Mouse (Mus musculus): ENCODE measurements around the gene Mapk1ip1. TPM values are rescaled to one million over a fixed set of nuclear protein-coding genes. Genes with fewer than 3 reads are reported as not detected.
A peak's percentile ranks its signal among the peaks of the same experiment; 100 is the strongest.

Gene Mapk1ip1
- total RNA-seq (2021) (10 to 100 TPM; 19.9 to 30.5 TPM), polyA plus RNA-seq (2012; rRNA removed) (70.2 and 70.3 TPM in 2 replicates)
- long read RNA-seq, transcript Mapk1ip1-201 (2 exons, 1,502 nt), result major isoform, 7 of 12 reads
- long read RNA-seq, partial matches to known transcripts, result 0 of 12 reads
- long read RNA-seq, other reads (novel, unspliced or antisense), result 4 of 12 reads

DNA sequence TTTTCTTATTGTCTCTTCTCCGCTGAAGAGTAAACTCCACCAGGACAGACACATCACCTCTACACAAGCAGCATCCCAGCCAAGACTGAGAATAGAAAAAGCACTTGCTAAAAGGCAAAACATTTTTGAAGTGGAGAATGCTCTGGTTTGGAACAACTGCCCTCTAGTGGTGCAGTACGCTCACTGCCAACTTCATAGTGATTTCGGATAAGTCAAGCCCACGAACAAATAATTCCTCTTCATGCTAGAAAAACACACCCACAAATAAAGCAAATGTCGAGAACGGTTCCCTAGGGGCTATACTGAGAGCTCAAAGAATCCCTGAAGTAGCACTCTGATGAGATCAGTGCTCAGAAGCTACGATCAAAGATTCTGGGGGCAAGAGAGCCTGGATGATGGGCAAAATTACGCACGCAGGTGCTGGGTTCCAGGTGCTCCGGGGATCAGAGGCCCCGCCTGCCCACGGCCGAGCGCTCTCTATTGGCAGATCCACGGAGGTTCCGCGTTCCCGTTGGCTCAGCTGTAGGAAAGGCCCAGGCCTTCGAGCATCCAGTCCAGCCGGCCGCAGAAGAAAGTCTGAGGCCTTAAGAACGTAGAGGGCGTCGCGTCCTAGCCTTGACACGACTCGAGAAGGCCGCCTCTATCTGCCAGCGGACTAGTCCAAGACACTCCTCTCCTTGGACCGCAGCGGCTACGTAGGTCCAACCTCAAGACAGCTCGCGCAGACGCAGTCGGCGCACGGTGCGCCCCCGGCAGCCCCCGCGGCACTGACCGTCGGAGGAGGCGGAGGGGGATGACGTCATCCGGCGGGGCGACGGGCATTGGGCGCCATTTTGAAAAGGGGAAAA, at the start of gene Mapk1ip1, which contains the start of gene Ppp2r2d:
TSS of gene Mapk1ip1 (minus strand) at position 730 of the 848 bp plus-strand sequence.
TSS of gene Ppp2r2d (plus strand) at position 536 of the 848 bp plus-strand sequence.
- DNase-seq, result peak; percentile 97

- DNase-seq, result no peak
Measured at GRCm38 (mm10) chr7:138885365-138886289, 39.6 kb upstream of the Mapk1ip1 start.

DNA sequence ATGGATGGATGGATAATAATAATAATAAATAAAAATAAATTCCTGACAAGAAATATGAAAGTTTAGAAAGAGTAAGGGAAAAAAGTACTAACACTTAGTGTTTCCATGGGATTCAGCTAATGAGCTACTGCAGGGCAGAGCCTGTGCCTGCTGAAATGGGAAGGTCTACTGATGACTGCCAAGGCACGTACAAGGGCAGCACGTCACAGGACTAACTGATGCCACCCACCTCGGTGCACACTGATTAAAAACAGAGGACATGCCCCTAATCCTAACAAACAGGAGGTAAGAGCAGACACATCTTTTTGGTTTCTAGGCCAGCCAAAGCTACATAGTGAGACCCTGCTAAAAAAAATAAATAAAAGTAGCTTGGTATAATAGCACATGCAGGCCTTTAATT, 37.7 kb upstream of the Mapk1ip1 start:
- no peak for DNase-seq

DNA sequence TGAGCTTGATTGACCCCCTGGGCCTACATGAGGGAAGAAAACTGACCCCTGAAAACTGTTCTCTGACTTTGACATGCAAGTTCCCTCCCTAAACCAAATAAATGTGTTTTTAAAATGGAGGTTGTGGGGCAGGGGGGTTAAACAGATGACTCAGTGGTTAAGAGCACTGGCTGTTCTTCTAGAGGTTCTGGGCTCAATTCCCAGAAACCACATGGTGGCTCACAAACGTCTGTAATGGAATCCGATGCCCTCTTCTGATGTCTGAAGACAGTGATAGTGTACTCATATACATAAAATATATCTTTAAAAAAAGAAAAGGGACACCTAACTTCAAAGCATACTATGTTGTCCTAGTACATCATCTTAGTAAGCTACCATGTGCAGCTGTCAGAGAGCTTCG, 29.0 kb upstream of the Mapk1ip1 start:
- no peak for DNase-seq

DNA sequence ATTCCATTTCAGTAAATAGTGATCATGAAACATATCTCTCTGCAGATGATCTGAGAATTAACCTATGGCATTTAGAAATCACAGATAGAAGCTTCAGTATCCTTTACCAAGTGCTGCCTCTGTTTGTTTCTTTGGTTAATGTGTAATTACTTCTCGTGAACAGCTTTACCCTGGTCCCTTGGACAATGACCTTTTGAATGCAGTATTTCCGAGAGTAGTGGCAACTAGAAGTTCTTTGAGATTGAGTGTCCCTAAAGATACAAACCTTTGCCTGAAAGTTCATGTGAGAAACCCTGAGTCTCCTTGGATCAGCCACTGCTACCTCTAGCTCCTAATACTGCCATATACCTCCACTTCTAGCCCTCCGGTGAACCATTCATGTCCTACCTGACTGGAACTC, 26.9 kb upstream of the Mapk1ip1 start:
- no peak for DNase-seq

DNA sequence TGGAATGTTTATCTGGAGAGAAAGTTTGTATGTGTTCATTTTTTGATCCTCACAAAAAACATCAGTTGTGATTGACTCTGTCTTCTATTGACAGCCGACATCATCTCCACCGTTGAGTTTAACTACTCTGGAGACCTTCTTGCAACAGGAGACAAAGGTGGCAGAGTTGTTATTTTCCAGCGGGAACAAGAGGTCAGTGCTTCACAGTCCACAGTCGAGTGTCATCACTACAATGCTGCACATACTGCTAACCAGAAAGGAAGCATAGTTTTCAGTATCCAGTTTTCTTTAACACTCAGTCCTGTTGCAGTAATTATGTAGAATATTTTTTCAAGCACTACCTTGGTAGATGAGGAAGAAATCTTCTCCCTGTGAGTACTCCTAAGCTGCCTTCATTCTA, 22.2 kb upstream of the Mapk1ip1 start:
- DNase-seq, result no peak

DNA sequence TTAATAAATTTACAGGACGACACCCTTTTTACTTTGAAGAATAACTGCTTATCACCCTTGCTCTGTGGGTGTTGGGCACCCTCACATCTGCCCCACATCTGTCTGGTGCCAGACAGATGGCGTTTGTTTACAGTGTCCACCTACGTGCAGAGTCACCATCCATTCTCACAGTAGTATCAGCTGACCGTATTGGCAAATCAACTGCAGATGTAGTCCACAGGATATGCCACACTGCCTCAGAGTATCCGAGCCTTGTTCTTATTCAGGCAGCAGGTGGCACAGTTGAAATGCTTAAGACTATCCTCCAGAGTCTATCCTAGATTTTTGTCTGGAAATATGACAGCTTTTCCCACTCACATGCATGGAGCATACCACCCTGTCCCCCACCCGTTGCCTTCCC, 21.2 kb upstream of the Mapk1ip1 start:
- DNase-seq, result no peak

- DNase-seq, result no peak
Measured at GRCm38 (mm10) chr7:138864776-138865175, 18.7 kb upstream of the Mapk1ip1 start.

DNA sequence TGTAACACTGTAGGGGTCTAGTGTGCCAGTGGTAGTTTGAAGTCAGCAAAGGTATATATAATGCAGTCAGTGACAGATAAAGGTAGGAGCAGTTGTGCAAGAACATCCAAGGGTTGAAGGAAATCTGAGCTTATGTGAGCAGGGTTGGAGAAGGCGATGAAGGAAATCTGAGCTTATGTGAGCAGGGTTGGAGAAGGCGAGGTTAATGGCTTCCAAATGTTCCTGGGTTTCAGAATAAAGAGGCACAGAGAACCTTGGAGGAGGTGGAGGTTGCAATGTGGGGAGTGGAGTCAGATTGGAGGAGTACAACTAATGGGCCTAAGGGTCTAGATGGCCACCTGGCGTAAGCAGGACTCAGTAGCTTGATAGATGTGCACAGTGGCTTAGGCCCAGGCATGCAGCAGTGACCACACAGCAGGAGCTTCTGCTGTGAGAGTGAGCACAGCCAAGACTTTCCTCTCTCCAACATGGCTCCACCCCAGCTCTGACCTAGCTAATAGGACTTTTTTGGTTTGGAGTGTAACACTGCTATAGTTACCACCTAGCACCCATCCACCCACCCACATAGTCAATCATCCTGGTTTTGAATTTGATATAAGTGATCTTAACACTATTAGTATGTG, 18.0 kb upstream of the Mapk1ip1 start:
- DNase-seq, result no peak

GRCm38 (mm10) chr7:138856670-138857069, 10.6 kb upstream of the Mapk1ip1 start:
- DNase-seq, result peak; percentile 60

DNA sequence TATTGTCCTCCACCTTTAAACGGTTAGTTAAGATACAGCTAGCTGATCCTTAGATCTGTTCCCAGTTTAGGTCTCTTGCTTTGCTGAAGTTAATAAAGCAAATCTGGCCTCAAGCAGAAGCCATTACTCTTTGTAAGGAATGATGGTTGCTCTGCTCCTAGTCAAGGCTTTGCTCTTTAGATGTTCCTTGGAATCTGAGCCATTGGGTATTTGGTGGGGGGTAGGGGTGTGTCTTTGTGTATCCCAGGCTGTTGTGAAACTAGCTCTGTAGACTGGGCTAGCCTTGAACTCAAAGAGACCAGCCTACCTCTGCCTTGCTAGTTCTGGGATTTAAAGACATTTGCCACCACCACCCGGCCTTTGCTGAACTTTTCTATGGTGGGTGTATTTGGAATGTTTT, 8.1 kb upstream of the Mapk1ip1 start:
- DNase-seq, result no peak

GRCm38 (mm10) chr7:138853417-138854031, 7.5 kb upstream of the Mapk1ip1 start:
- DNase-seq, result peak; percentile 17

GRCm38 (mm10) chr7:138850083-138850482, 4.0 kb upstream of the Mapk1ip1 start:
- no peak for DNase-seq

DNA sequence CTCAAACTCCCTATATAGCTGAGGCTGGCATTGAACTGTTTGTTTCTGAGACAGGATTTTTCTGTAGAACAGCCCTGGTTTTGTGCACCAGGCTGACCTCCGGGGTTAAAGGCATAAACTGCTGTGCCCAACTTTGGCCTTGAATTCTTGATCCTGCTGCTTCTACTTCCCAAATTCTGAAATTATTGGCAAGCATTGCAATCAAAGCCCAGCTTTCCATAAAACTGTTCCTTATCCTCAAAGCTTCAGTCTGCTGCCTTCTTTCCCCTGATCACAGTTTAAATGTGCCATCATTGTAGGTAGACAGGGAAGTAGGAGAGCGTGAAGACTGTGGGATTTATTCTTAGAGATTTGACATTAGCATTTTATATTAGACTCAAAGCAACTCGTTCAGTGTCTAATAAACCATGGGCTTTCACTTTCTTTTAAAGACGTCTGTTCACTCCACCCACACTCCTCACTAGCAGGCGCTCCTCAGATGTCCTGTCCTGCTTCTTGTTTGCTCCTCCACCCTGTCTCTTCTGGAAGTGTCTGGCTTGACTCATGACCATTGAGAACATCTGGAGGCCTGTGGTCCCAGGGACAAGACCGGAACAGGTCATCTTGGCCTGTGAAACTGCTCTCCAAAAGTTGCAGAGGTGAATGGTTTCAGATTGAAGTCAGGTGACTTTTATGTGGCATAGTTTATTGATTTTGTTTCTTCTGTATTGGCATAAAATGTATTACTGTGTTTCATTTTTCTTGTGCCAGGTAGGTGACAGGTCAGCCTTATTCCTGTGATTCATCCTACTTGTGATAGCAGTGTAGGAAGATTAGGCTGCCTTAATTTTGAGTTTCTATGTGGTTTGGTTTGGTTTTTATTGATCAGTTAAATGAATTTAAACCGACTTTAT, 2.2 kb upstream of the Mapk1ip1 start:
- DNase-seq, result peak; percentile 11

DNA sequence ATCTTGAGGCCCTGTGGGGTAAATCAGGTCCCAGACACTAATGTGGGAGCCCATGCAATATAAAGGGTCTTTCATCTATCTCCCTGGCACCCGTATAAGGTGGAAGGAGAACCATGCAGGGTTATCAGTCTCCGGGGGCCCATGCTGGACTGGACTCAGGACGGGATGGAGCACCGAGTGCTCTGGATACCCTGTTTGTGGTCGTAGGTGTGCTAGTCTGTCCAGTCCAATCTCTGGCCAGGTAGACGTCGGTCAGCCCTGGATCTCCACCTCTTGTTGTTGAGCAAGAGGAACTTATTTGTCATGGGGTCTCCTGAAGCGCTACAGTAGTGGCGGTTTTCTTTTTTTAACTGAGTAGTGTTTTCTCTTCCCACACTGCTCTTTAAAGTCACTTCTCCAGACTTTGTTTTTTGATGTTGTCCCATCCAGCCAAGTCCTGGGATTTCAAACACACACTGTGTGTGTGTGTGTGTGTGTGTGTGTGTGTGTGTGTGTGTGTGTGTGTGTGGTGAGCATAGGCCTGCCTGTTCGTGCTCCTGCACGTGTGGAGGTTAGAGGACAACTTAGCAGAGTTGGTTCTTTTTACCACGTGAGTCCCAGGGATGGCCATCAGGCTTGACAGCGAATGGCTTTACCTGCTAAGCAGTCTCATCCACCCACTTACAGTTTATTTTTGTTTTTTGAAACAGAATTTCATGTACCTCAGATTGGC, 1.4 kb upstream of the Mapk1ip1 start:
- DNase-seq, result peak; percentile 21

- DNase-seq, result no peak
Measured at GRCm38 (mm10) chr7:138846502-138846991, 474 bp upstream of the Mapk1ip1 start.

- DNase-seq, result no peak
Measured at GRCm38 (mm10) chr7:138845111-138845510, 962 bp downstream of the Mapk1ip1 start.

DNA sequence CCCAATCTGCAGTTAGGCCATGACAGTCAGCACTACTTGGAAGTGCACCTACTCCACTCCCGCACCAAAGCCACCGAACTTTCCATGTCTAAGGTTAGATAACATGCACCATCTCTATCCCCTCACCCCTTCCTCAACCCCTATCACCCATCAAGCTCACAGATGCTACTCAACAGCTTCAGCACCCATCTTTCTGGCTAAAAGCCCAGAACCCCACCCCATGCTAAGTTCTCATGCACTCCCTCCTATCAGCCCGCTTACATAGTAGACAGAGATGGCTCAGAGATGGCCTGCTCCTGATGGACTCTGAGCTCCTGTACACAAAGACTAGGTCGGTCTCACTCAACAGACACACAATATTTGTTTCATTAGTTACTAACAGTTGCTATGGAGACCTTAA, 2.7 kb downstream of the Mapk1ip1 start:
- DNase-seq, result no peak

GRCm38 (mm10) chr7:138841436-138842151, 4.5 kb downstream of the Mapk1ip1 start:
- DNase-seq, result peak; percentile 18
